Mouse (Mus musculus): Measurements from ENCODE around the gene Ltf. TPM values are rescaled to one million over a fixed set of nuclear protein-coding genes. Genes with fewer than 3 reads are reported as not detected.

Gene Ltf
- polyA plus RNA-seq (2017; shearing (Covaris generic)) = 1 to 10 TPM in 1 of 3 experiments, not detected in 2; 2.5 TPM

GRCm38 (mm10) chr9:111019022-111019421 lies at the start of gene Ltf:
Ltf (plus strand) TSS chr9:111019271.
- ATAC-seq = no peak

GRCm38 (mm10) chr9:110979411-110979810 lies 39.7 kb upstream of the Ltf start:
- no peak for ATAC-seq

DNA sequence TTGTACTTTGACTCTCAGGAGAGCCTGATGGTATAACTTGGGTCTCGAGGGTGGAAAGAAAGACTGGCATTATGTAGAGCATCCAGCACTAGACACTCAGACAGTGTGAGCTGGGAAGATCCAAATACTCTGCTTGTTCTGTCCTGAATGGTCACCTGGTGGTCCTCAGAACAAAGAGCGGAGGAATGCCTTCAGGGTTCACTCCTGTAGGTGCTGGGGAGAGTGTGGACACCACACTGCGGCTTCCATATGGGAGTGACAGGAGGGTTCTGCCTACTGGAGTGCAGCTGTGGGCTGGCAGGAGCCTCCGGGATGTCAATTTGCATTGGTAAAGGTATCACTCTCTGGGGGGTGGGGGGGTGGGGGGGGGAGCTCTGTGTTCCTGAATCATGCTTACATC lies 36.7 kb upstream of the Ltf start:
- ATAC-seq = no peak

DNA sequence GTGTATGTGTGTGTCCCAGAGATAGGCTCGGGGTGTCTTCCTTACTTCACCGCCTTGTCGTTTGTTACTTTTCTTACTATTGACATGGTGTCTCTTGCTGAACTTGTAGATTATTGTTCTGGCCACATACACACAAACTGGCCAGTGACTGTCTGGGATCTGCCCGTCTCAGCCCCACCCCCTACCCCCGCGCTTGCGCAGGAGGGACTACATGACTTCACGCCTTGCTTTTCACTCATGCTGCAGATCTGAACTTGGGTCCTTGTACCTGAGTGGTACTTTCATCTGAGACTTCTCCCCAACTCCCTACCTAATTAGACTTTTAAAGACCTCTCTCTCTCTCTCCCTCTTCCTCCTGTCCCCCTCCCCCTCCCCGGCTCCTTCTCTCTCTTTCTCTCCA lies 35.0 kb upstream of the Ltf start:
- no peak for ATAC-seq

DNA sequence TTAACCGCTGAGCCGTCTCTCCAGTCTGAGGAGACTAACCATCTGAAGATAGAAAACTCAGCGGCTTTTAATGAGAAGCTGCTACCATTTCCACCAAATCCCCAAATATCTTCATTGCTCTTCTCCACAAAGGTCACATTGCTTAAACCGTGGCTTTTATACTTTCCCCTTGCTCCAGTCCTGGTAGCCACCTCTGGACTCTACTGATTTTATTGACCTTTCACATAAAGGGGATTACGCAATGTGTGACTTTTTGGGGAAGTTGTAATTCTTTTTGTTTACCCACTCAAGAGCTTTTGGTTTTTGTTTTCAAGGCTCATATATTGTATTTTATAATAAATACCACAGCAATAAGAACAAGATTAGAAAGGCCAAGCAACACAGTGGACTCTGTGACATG lies 33.5 kb upstream of the Ltf start:
- no peak for ATAC-seq

GRCm38 (mm10) chr9:110985951-110986350 lies 33.1 kb upstream of the Ltf start:
- no peak for ATAC-seq

- ATAC-seq = no peak
Measured at GRCm38 (mm10) chr9:110987331-110987730, 31.7 kb upstream of the Ltf start.

GRCm38 (mm10) chr9:110988078-110988477 lies 31.0 kb upstream of the Ltf start:
- no peak for ATAC-seq

- ATAC-seq = no peak
Measured at GRCm38 (mm10) chr9:110989141-110989540, 29.9 kb upstream of the Ltf start.

GRCm38 (mm10) chr9:110989543-110989942 lies 29.5 kb upstream of the Ltf start:
- ATAC-seq = no peak

DNA sequence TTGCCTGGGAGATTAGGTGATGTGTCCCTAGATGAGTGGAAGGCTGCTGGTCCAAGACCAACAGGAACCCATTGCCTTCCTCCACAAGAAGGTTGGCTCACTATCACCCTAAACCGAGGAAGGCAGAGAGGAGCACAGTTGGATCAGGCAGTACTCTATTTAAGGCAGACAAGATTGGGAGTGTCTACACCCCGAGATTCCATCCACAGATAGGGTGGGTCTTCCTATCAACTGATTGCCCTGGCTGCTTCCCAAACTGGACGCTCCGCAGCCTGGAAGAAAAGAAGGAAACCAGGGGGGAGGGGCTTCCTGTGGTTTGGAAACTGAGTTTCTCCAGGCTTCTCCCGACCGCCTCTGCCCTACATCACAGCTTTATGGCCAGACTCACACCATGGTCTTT lies 28.9 kb upstream of the Ltf start, which contains the start of gene Rtp3:
Gene Rtp3 (minus strand): TSS at position 380 of the 400 bp plus-strand sequence.
- ATAC-seq = no peak

DNA sequence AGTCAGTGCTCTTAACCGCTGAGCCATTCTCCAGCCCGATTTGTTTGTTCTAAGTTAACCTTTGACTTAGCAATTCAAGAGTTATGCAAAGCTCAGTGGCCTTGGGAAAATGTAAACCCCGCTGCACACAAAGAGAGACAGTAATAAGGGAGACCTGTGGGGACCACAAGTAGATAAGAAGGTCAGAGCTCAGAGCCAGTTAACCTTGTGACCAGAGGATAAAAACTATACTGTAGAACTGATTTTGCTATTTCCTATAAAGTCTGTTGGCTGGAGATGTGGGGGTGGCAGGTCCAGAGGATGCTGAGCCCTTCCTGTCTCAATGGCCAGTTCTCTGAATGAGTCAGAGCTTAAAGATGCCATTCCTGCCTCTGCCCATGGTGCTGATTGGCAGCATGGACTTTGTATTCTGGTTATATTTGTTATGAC lies 25.8 kb upstream of the Ltf start:
- no peak for ATAC-seq

DNA sequence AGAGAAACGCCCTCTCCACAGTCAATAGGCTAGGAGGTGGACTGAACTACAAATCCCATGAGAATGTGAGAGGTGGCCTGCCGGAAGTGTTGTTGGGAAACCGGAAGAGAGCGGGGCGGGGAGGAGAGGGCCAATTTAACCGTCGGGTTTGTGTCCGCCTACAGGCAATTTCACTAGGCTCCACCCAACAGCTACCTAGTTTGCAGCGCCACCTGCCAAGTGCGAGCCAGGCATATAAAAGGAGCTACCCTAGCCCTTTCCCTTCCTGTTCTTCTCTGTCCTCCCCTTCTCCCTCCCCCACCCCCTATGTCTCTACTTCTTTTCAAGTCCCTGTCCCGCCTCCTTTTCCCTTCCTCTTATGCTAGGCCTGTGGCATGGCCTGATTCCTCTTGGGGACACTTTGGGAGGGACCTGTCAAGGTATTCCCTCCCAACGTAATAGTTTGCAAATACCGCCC lies 24.3 kb upstream of the Ltf start:
- peak; percentile 92 for ATAC-seq

DNA sequence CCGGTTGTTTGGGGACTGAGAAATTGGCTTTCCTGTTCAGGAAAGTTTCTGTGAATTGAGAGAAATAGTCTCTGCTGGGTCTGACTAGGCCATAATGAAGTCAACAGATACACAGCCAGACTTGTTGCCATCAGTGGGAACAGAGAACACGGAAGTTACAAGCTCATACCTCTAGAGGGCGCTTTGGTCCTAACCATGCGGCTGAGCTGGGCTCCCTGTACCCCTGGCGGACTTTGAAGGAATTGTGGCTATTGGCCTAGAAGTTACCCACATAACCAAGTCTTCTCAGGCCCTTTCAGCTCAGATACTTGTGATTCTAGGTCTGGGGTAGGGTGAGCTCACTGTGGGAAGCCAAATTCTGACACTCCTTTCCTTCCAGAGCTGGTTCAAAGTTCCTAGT lies 21.8 kb upstream of the Ltf start:
- peak; percentile 74 for ATAC-seq

GRCm38 (mm10) chr9:110999056-110999455 lies 20.0 kb upstream of the Ltf start:
- no peak for ATAC-seq

- no peak for ATAC-seq
Measured at GRCm38 (mm10) chr9:110999856-111000255, 19.2 kb upstream of the Ltf start.

GRCm38 (mm10) chr9:111001621-111002020 lies 17.4 kb upstream of the Ltf start:
- no peak for ATAC-seq

DNA sequence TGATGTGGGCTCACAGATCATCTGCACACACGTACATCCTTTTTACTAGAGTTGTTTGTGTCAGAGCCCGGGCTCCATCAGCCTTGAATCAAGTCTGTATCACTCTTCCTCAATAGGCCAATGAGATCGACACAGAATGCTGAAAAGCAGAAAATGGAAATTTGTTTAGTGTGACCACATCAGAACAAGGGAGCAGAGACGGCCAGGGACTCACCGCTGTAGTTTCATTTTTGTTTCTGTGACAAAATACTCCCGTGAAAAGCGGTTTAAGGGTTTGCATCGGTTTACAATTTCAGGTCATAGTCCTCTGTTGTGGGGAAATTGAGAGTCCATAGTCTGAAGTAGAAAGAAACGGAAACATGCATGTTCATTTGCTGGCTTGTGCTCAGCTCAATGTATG lies 15.8 kb upstream of the Ltf start:
- peak; percentile 78 for ATAC-seq

- no peak for ATAC-seq
Measured at GRCm38 (mm10) chr9:111006544-111006943, 12.5 kb upstream of the Ltf start.

DNA sequence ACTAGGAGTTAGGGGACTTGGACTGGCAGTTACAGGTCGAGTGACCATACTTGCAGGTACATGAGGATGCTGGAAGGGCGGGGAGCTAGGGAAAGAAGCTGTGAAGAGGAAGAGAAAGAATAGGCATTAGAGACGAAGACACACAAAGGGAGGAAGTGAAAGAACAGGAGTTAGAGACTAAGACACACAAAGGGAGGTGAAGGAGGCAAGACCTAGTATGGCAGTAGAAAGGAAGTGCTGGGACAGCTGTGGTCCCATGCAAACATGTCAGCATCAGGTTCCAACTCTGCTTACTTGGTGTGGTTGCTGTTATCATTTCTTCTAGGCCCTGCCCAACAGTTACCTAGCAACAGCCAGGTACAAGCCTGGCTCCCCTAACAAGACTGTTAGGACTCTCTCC lies 9.3 kb upstream of the Ltf start:
- ATAC-seq = no peak

DNA sequence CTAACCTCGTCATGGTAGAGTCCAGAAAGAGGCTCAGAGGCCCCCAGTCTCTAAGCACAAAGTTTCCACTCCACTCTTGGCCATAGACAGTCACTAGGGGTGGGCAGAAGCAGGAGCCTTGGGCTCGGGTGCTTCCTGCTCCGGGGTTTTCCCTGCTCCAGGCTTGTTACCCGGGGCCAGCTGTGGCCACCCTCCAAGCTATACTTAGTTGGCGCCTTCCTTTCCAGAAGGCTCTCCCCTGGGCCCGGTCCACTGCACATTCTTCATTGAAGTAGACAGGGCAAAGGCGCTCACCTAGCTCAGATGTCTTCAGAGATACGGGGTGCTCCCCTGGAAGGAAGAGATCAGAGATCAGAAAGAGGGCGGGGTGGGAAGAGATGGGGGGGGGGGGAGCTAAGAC lies 7.5 kb upstream of the Ltf start:
- ATAC-seq = no peak

DNA sequence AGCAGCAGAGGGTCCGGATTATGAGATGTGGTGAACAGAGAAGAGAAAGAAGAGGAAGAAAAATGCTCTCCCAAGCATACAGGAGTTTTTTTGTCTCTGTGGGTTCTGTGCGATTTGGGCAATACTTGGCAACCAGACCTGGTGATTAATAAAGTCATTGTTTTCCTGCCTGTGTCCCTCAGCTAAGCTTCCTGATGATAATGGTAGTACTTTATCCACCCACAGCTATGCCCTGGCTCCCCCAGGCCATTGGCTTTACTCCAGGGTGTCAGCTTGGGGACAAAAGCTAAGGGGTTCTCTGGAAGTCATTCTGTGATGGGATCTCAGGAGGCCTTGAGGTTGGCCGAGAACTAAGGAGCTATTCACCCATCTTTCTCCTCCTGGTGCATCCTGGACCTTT lies 7.0 kb upstream of the Ltf start:
- ATAC-seq = no peak

- no peak for ATAC-seq
Measured at GRCm38 (mm10) chr9:111015658-111016057, 3.4 kb upstream of the Ltf start.

DNA sequence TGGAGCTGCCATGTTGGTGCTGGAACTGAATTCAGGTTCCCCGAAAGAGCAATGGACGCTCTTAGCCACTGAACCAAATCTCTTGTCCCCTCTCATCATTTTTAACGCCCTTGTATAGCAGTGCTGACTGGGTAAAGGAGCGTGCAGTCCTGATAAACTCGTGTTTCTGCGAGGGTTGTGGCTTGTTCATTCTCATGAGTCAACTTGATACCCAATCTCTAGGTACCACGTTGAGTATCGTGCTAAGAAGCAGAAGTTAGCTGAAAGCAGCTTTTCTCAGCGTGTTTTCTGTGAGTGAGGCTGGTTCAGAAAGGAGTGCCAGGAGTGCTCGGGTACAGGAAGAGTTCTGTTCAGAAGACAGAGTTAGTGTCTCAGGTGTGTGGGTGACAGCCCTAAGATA lies 7.7 kb downstream of the Ltf start:
- ATAC-seq = no peak

- no peak for ATAC-seq
Measured at GRCm38 (mm10) chr9:111033717-111034116, 14.6 kb downstream of the Ltf start.

DNA sequence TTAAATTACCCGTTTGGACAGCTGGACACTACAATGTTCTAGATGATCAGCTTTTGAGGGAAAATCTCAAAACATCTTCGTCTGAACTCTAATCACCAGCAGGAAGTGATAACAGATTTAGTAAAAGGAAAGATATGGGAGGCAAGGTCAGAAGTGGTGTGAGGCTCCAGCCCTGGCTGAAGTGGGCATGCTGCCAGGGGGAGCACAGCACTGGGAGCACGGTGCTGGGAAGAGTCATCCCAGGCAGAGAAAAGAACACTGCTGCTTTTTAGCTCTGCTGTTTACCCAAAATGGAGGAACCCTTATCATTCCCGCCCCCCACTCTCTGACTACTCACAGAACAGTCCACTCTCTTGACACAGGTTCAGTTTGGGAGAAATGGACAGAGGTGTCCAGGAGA lies 20.9 kb downstream of the Ltf start:
- no peak for ATAC-seq

Measured in inflammation-experienced regulatory T-cells, adult 6 months (primary cell).